Mouse (Mus musculus) lung, embryonic 15.5 days (tissue): ENCODE data around the gene Lingo1. TPM values are rescaled to one million over a fixed set of nuclear protein-coding genes. Genes with fewer than 3 reads are reported as not detected.

ENCODE experiments used
- ATAC-seq: fragments of 200-750 bp; cut with Nextera tagmentation; 2 replicates; pipeline ENCODE4 v1.8.0; 2017; ENCODE audit warnings: moderate number of reproducible peaks, borderline replicate concordance; ENCODE audit not compliant: low FRiP score, low TSS enrichment; ENCODE audit errors: extremely low read depth
- H3K27ac ChIP-seq: fragments of 300-500 bp; sonication (generic); 2 replicates; pipeline ENCODE4 v1.5.1; 2015; ENCODE audit warnings: moderate library complexity, mild to moderate bottlenecking, inconsistent platforms
- H3K27me3 ChIP-seq: fragments of 300-500 bp; sonication (generic); 2 replicates; pipeline ENCODE4 v1.6.1; 2015; ENCODE audit warnings: inconsistent platforms
- H3K36me3 ChIP-seq: fragments of 300-500 bp; sonication (generic); 2 replicates; pipeline ENCODE4 v1.6.1; 2015; ENCODE audit warnings: inconsistent platforms
- H3K4me1 ChIP-seq: fragments of 300-500 bp; sonication (generic); 2 replicates; pipeline ENCODE4 v1.6.1; 2015; ENCODE audit warnings: inconsistent platforms
- H3K4me2 ChIP-seq: fragments of 300-500 bp; sonication (generic); 2 replicates; pipeline ENCODE4 v1.6.1; 2015; ENCODE audit warnings: inconsistent platforms, mild to moderate bottlenecking, moderate library complexity
- H3K4me3 ChIP-seq: fragments of 300-500 bp; sonication (generic); 2 replicates; pipeline ENCODE4 v1.5.1; 2015; ENCODE audit warnings: mild to moderate bottlenecking, inconsistent platforms
- H3K9ac ChIP-seq: fragments of 300-500 bp; sonication (generic); 2 replicates; pipeline ENCODE4 v1.6.1; 2015; ENCODE audit warnings: inconsistent platforms
- H3K9me3 ChIP-seq: fragments of 300-500 bp; sonication (generic); 2 replicates; pipeline ENCODE4 v1.6.1; 2016; ENCODE audit warnings: inconsistent platforms
- WGBS: fragments of 180-500 bp; shearing (Covaris S2); methylation state at CpG from one replicate; pipeline ENCODE4 v1.1.7; 2015; 5-methylcytosine and 5-hydroxymethylcytosine counted together
- polyA plus RNA-seq: library from polyadenylated mRNA; unstranded; fragments of >200 nt; fragmentation: Nextera tagmentation; extraction: Ambion mirVana; gene quantifications from 2 replicates; pipeline ENCODE4 v1.2.1, GENCODE M21; 2015

The Lingo1 gene
- polyA plus RNA-seq, 1 experiment from 2014 or later: 4.1 TPM

- peak; percentile 56; the same call in 1 of the 2 replicates for ATAC-seq
- Histone ChIP-seq H3K36me3 (no peaks in the 10 kb centered on the region), H3K4me3 (peak overlapping the region; percentile 60), H3K9me3 (no peaks in the 10 kb centered on the region), H3K4me2 (peak overlapping the region; percentile 96), H3K4me1 (peaks cover 31% of the 10 kb centered on the region), H3K27ac (no peak overlapping the region), H3K9ac (peak overlapping the region; percentile 49), H3K27me3 (peaks cover 69% of the 10 kb centered on the region)
- under 1% methylated on average over 46 of the region's 68 CpGs for WGBS
Measured at GRCm38 (mm10) chr9:56635498-56636121, 160.7 kb downstream of the Lingo1 start.

- Histone ChIP-seq H3K36me3 (no peaks in the 10 kb centered on the region), H3K27me3 (peaks cover 69% of the 10 kb centered on the region), H3K4me2 (peak overlapping the region; percentile 96), H3K9ac (peak overlapping the region; percentile 49), H3K4me1 (peaks cover 35% of the 10 kb centered on the region), H3K9me3 (no peaks in the 10 kb centered on the region), H3K4me3 (peak overlapping the region; percentile 60), H3K27ac (no peak overlapping the region)
- under 1% methylated on average over 37 of the region's 40 CpGs for WGBS
- ATAC-seq: peak; percentile 17; the same call in 1 of the 2 replicates
Measured at GRCm38 (mm10) chr9:56635121-56635497, 161.2 kb downstream of the Lingo1 start.

GRCm38 (mm10) chr9:56634406-56635120, 161.7 kb downstream of the Lingo1 start:
- Histone ChIP-seq H3K27ac (no peak overlapping the region), H3K36me3 (no peaks in the 10 kb centered on the region), H3K4me1 (peaks cover 39% of the 10 kb centered on the region), H3K9me3 (no peaks in the 10 kb centered on the region), H3K4me3 (peak overlapping the region; percentile 60), H3K4me2 (peak overlapping the region; percentile 96), H3K9ac (peak overlapping the region; percentile 49), H3K27me3 (peaks cover 64% of the 10 kb centered on the region)
- 3% methylated on average over 25 of the region's 25 CpGs for WGBS
- ATAC-seq: no peak

- Histone ChIP-seq H3K4me1 (peaks cover 42% of the 10 kb centered on the region), H3K4me3 (peak overlapping the region; percentile 60; the same call in 1 of the 2 replicates), H3K4me2 (peak overlapping the region; percentile 96), H3K36me3 (no peaks in the 10 kb centered on the region), H3K27ac (no peak overlapping the region), H3K27me3 (peaks cover 58% of the 10 kb centered on the region), H3K9ac (no peak overlapping the region), H3K9me3 (no peaks in the 10 kb centered on the region)
- WGBS: 37% methylated on average over 13 of the region's 13 CpGs
- no peak for ATAC-seq
Measured at GRCm38 (mm10) chr9:56633449-56634225, 162.6 kb downstream of the Lingo1 start.

GRCm38 (mm10) chr9:56630945-56631344, 165.3 kb downstream of the Lingo1 start:
- H3K36me3 ChIP-seq: no peaks in the 10 kb centered on the region
- peaks cover 33% of the 10 kb centered on the region for H3K4me1 ChIP-seq
- no peak overlapping the region for H3K4me3 ChIP-seq
- no peak overlapping the region for H3K9ac ChIP-seq
- peaks cover 33% of the 10 kb centered on the region for H3K27me3 ChIP-seq
- no peak overlapping the region for H3K27ac ChIP-seq
- ATAC-seq: no peak
- no peak overlapping the region for H3K4me2 ChIP-seq
- H3K9me3 ChIP-seq: no peaks in the 10 kb centered on the region
- WGBS: 38% methylated on average over 4 of the region's 4 CpGs

- ATAC-seq: peak; percentile 47; the same call in 1 of the 2 replicates
- Histone ChIP-seq H3K27me3 (peaks cover 22% of the 10 kb centered on the region), H3K9ac (no peak overlapping the region), H3K4me1 (peaks cover 34% of the 10 kb centered on the region), H3K9me3 (no peaks in the 10 kb centered on the region), H3K36me3 (no peaks in the 10 kb centered on the region), H3K4me2 (no peak overlapping the region), H3K27ac (no peak overlapping the region), H3K4me3 (no peak overlapping the region)
- WGBS: 63% methylated on average over 5 of the region's 5 CpGs
Measured at GRCm38 (mm10) chr9:56629674-56630397, 166.4 kb downstream of the Lingo1 start.

GRCm38 (mm10) chr9:56627295-56627694, 169.0 kb downstream of the Lingo1 start:
- 59% methylated on average over 4 of the region's 4 CpGs for WGBS
- no peaks in the 10 kb centered on the region for H3K9me3 ChIP-seq
- peaks cover 2% of the 10 kb centered on the region for H3K27me3 ChIP-seq
- no peak overlapping the region for H3K9ac ChIP-seq
- H3K27ac ChIP-seq: no peak overlapping the region
- H3K4me3 ChIP-seq: no peak overlapping the region
- H3K36me3 ChIP-seq: no peaks in the 10 kb centered on the region
- no peak overlapping the region for H3K4me2 ChIP-seq
- peaks cover 27% of the 10 kb centered on the region for H3K4me1 ChIP-seq
- ATAC-seq: no peak

- Histone ChIP-seq H3K4me3 (no peak overlapping the region), H3K4me2 (no peak overlapping the region), H3K36me3 (no peaks in the 10 kb centered on the region), H3K9me3 (no peaks in the 10 kb centered on the region), H3K27me3 (peaks cover 24% of the 10 kb centered on the region), H3K27ac (no peak overlapping the region), H3K4me1 (peaks cover 16% of the 10 kb centered on the region), H3K9ac (no peak overlapping the region)
- WGBS: 39% methylated on average over 2 of the region's 2 CpGs
- ATAC-seq: peak; percentile 53; the same call in 1 of the 2 replicates
Measured at GRCm38 (mm10) chr9:56624923-56625322, 171.3 kb downstream of the Lingo1 start.

- WGBS: 63% methylated on average over 11 of the region's 11 CpGs
- Histone ChIP-seq H3K27ac (no peak overlapping the region), H3K9me3 (no peaks in the 10 kb centered on the region), H3K4me3 (no peak overlapping the region), H3K9ac (no peak overlapping the region), H3K36me3 (no peaks in the 10 kb centered on the region), H3K27me3 (peaks cover 32% of the 10 kb centered on the region), H3K4me1 (peaks cover 10% of the 10 kb centered on the region), H3K4me2 (no peak overlapping the region)
- no peak for ATAC-seq
Measured at GRCm38 (mm10) chr9:56623361-56623760, 172.9 kb downstream of the Lingo1 start.

GRCm38 (mm10) chr9:56622761-56623160, 173.5 kb downstream of the Lingo1 start:
- Histone ChIP-seq H3K4me3 (no peak overlapping the region), H3K27me3 (peaks cover 32% of the 10 kb centered on the region), H3K4me2 (no peak overlapping the region), H3K9ac (no peak overlapping the region), H3K36me3 (no peaks in the 10 kb centered on the region), H3K27ac (no peak overlapping the region), H3K4me1 (peaks cover 10% of the 10 kb centered on the region), H3K9me3 (no peaks in the 10 kb centered on the region)
- ATAC-seq: no peak
- 56% methylated on average over 7 of the region's 7 CpGs for WGBS
